Comparison of ENCODE assay signal across 7 mouse cellular contexts in genomic region chr7:35647101-35647698, GRCm38 (mm10). TPM values are rescaled to one million over a fixed set of nuclear protein-coding genes. Genes with fewer than 3 reads are reported as not detected.
DNase-seq lines count a peak whose midpoint lies in the region; ATAC-seq lines count a peak whose summit lies in the region.

Gene Pdcd5, minus strand, starts transcription at chr7:35647521.

- intact Hi-C loops in left cerebral cortex, postnatal 36 days (cut with DNase I) = loop anchor here (5.0 kb wide), 1 partner anchor 155 kb away; the partner anchor contains the start of gene Zfp507

- peak; percentile 92 for DNase-seq in adrenal gland, adult 8-10 months
- peak; percentile 97 for DNase-seq in embryo, embryonic 9.5 days (ENCODE audit: extremely low spot score)
- DNase-seq in gastrocnemius, postnatal 4 days (ENCODE audit: low spot score in 2 of 2) = peak; percentile 97 to 98
- DNase-seq in left cerebral cortex, postnatal 36 days (ENCODE audit: low spot score in 2 of 2) = peak; percentile 98
- DNase-seq in midbrain, embryonic 11.5 days (ENCODE audit: low spot score, missing footprints) = peak; percentile 100
- peak; percentile 92 for DNase-seq in skeletal muscle tissue, adult 2 months (ENCODE audit: low read depth, low spot score)

- peak within 1 kb of the TSS; percentile 91 for H3K9ac ChIP-seq in intestine, embryonic 16.5 days (ENCODE audit: low read depth, low read length)
- H3K9ac ChIP-seq in midbrain, embryonic 11.5 days (ENCODE audit: low read length) = peak within 1 kb of the TSS; percentile 88

- ATAC-seq in intestine, embryonic 16.5 days = peak; percentile 93
- peak; percentile 93 for ATAC-seq in midbrain, embryonic 11.5 days (ENCODE audit: low FRiP score)

- no peaks in the 10 kb centered on the region for H3K27me3 ChIP-seq in intestine, embryonic 16.5 days (replicated peaks; ENCODE audit: control insufficient read depth, insufficient read depth, low read length)
- no peaks in the 10 kb centered on the region for H3K27me3 ChIP-seq in midbrain, embryonic 11.5 days (ENCODE audit: control insufficient read depth, insufficient read depth, low read length)

- H3K9me3 ChIP-seq in intestine, embryonic 16.5 days (ENCODE audit: control insufficient read depth, low read length) = no peaks in the 10 kb centered on the region
- H3K9me3 ChIP-seq in midbrain, embryonic 11.5 days (ENCODE audit: control insufficient read depth, low read length) = no peaks in the 10 kb centered on the region; the same call in 1 of the 2 replicates

- WGBS in intestine, embryonic 16.5 days = 0% methylated on average over 63 of the region's 64 CpGs
- under 1% methylated on average over 64 of the region's 64 CpGs for WGBS in midbrain, embryonic 11.5 days

- peak within 1 kb of the TSS; percentile 87 for H3K4me3 ChIP-seq in intestine, embryonic 16.5 days (ENCODE audit: low read length)
- peak within 1 kb of the TSS; percentile 92 for H3K4me3 ChIP-seq in midbrain, embryonic 11.5 days (ENCODE audit: low read depth, low read length)

- H3K27ac ChIP-seq in intestine, embryonic 16.5 days (ENCODE audit: low read length) = peak within 1 kb of the TSS; percentile 54
- peak within 1 kb of the TSS; percentile 59; the same call in 1 of the 2 replicates for H3K27ac ChIP-seq in midbrain, embryonic 11.5 days (ENCODE audit: low read depth, low read length)

- peaks cover 3% of the 10 kb centered on the region; the same call in 1 of the 2 replicates for H3K4me1 ChIP-seq in intestine, embryonic 16.5 days (ENCODE audit: control insufficient read depth, insufficient read depth, low read length)
- H3K4me1 ChIP-seq in midbrain, embryonic 11.5 days (ENCODE audit: control insufficient read depth, insufficient read depth, low read length) = 0 out of 2 replicates have a peak, but pooled peaks cover 2% of the 10 kb centered on the region

- H3K4me2 ChIP-seq in intestine, embryonic 16.5 days (ENCODE audit: low read depth, low read length) = peak within 1 kb of the TSS; percentile 73
- H3K4me2 ChIP-seq in midbrain, embryonic 11.5 days = peak within 1 kb of the TSS; percentile 62

- H3K36me3 ChIP-seq in intestine, embryonic 16.5 days (ENCODE audit: control insufficient read depth, insufficient read depth, low read length) = no peaks in the 10 kb centered on the region
- H3K36me3 ChIP-seq in midbrain, embryonic 11.5 days (ENCODE audit: control insufficient read depth, insufficient read depth, low read length) = peaks cover 8% of the 10 kb centered on the region; the same call in 1 of the 2 replicates

RNA-seq across cellular contexts. Expression of gene Pdcd5, which starts in this region (rescaled TPM):
- total RNA-seq in adrenal gland, adult 8-10 months (2022) = 10 to 100 TPM; 50.4 to 60.7 (median 53.5) TPM
- 100 to 1,000 TPM; 122 to 147 TPM for total RNA-seq in gastrocnemius, postnatal 4 days (2021)
- 170 and 184 TPM in 2 replicates for polyA plus RNA-seq in intestine, embryonic 16.5 days (2015; fragmentation: Nextera tagmentation; extraction: Ambion mirVana)
- total RNA-seq in left cerebral cortex, postnatal 36 days (2021) = 10 to 100 TPM; 69.4 to 71.6 TPM
- polyA plus RNA-seq in midbrain, embryonic 11.5 days (2014; fragmentation: Nextera tagmentation; extraction: Ambion mirVana) = 307 and 310 TPM in 2 replicates

Comparison
In these comparisons a context has a peak if more than half of its experiments do, and no peak if none do; other contexts are left out.
1. Peak in every context shown above with its lines: DNase-seq, ATAC-seq, H3K4me3 ChIP-seq and H3K27ac ChIP-seq.